Mouse (Mus musculus): ENCODE measurements around the gene Rbpms2.

Gene Rbpms2

DNA sequence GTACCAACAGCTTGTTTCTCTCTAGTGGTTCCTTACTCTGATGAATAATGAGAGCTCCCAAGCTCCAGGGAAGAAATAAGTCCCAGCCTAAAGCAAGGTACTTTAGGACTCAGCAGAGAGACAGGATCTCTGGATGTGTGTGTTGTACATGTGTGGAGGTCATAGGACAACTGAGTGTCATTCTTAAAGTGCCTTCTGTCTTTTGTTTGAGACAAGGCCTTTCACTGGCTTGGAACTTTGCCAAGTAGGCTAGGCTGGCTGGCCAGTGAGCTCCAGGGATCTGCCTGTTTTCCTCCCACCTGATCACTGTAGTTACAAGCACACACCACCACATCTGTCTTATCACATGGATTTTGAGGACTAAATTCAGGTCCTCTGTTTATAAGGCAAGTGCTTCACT, 66.9 kb downstream of the Rbpms2 start:
- DNase-seq (ENCODE audit: low spot score in 2 of 2): no peak

GRCm38 (mm10) chr9:65697356-65697755, 67.9 kb downstream of the Rbpms2 start:
- no peak for DNase-seq (ENCODE audit: low spot score in 2 of 2)

GRCm38 (mm10) chr9:65697992-65698391, 68.5 kb downstream of the Rbpms2 start:
- no peak for DNase-seq (ENCODE audit: low spot score in 2 of 2)

DNA sequence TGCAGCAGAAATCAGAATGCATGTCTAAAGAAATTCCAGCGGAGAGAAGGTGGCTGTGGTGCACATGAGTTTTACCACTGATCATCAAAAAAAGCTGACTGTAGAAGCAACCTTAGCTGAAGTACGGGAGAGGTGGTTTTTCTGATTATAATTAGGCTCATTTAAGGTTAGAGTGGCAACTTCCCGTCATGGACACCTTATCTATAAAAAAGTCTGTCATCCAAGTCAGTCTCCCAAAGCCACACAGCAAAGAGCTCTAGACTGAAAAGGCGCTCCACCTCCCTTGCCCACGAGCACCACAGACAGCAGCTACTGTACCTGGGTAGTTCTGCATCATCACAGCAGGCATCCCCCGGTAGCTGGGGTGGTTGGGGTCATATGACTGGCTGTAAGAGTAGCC, 71.1 kb downstream of the Rbpms2 start:
- DNase-seq (ENCODE audit: low spot score in 2 of 2): no peak

DNA sequence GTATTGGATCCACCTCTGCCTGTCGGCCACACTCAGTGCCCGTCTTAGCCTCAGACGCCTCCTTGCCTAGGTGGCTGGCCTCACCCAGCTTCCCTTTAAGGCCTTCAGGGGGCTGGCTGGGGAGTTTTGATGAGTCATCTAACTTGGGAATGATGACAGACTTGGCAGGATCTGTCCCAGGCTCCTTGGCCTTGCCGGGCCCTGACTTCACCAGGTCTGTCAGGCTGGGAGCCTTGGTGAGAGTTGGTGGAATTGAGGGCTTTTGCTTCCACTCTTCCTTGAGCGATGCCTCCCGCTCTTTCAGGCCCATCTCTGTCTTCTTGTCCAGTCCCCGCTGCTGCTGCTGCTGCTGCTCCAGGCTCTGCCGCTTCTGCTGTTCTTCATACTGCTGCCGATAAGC, 72.8 kb downstream of the Rbpms2 start:
- no peak for DNase-seq (ENCODE audit: low spot score in 2 of 2)

GRCm38 (mm10) chr9:65703241-65703640, 73.8 kb downstream of the Rbpms2 start:
- no peak for DNase-seq (ENCODE audit: low spot score in 2 of 2)

DNA sequence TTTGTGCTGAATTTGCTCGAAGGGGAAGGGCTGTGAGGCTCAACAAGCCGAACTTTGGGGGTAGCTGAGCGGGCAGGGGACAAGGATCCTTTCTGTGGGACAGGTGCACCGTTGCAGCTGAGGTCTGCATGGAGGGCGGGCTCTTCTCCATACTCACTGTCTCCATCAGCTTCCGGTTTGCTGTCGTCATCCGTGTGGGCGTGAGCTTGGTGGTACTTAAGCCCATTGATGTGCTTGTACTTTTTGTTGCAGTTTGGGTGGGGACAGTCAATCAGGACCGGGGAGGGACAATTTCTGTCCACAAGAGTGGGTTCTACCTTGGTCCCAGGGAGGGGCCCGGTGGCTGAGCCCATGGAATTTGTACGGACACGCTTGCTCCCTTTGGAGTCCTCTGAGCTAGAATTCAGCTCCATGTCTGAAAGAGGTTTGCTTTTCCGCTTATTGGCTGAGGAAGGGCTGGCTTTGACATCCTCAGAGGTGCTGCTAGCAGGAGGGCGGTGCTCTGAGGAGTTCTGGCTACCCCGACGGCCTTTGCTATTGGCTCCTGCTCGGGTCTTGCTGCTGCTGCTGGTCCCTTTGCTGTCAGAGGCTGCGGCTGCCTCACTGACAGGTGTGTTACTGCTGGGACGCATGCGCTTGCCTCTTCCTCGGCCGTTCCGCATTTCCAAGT, 74.6 kb downstream of the Rbpms2 start:
- DNase-seq (ENCODE audit: low spot score in 2 of 2): no peak
